Mouse (Mus musculus) hindbrain, embryonic 13.5 days (tissue): ENCODE measurements around the gene Cdc25b. TPM values are rescaled to one million over a fixed set of nuclear protein-coding genes. Genes with fewer than 3 reads are reported as not detected.

Source experiments
- ATAC-seq: fragments of 200-750 bp; cut with Nextera tagmentation; 2 replicates; pipeline ENCODE4 v1.8.0; 2017; ENCODE audit warnings: moderate TSS enrichment; ENCODE audit not compliant: low FRiP score
- H3K27ac ChIP-seq: fragments of 300-500 bp; sonication (generic); 2 replicates; pipeline ENCODE4 v1.5.1; 2015; ENCODE audit warnings: inconsistent platforms, mild to moderate bottlenecking, moderate library complexity
- H3K27me3 ChIP-seq: fragments of 300-500 bp; sonication (generic); 2 replicates; pipeline ENCODE4 v1.6.1; 2015; ENCODE audit warnings: mild to moderate bottlenecking, inconsistent platforms
- H3K36me3 ChIP-seq: fragments of 300-500 bp; sonication (generic); 2 replicates; pipeline ENCODE4 v1.6.1; 2015; ENCODE audit warnings: mild to moderate bottlenecking, inconsistent platforms
- H3K4me1 ChIP-seq: fragments of 300-500 bp; sonication (generic); replicated peaks from 2 replicates; pipeline ENCODE4 v1.6.1; 2015; ENCODE audit warnings: inconsistent platforms
- H3K4me2 ChIP-seq: fragments of 300-500 bp; sonication (generic); 2 replicates; pipeline ENCODE4 v1.6.1; 2015; ENCODE audit warnings: inconsistent platforms, mild to moderate bottlenecking, moderate library complexity
- H3K4me3 ChIP-seq: fragments of 300-500 bp; sonication (generic); 2 replicates; pipeline ENCODE4 v1.5.1; 2015; ENCODE audit warnings: mild to moderate bottlenecking, inconsistent platforms
- H3K9ac ChIP-seq: fragments of 300-500 bp; sonication (generic); 2 replicates; pipeline ENCODE4 v1.6.1; 2015; ENCODE audit warnings: mild to moderate bottlenecking, inconsistent platforms
- H3K9me3 ChIP-seq: fragments of 300-500 bp; sonication (generic); 2 replicates; pipeline ENCODE4 v1.6.1; 2016; ENCODE audit warnings: inconsistent platforms
- WGBS: fragments of 180-500 bp; shearing (Covaris S2); methylation state at CpG from one replicate; pipeline ENCODE4 v1.1.7; 2015; 5-methylcytosine and 5-hydroxymethylcytosine counted together
- polyA plus RNA-seq: library from polyadenylated mRNA; unstranded; fragments of >200 nt; fragmentation: Nextera tagmentation; extraction: Ambion mirVana; gene quantifications from 2 replicates; pipeline ENCODE4 v1.2.1, GENCODE M21; 2015

Gene Cdc25b
- polyA plus RNA-seq, 1 experiment from 2014 or later = 34.1 TPM

- Histone ChIP-seq H3K4me2 (no peak overlapping the region), H3K27ac (no peak overlapping the region), H3K36me3 (peaks cover 79% of the 10 kb centered on the region), H3K9me3 (no peaks in the 10 kb centered on the region), H3K9ac (no peak overlapping the region), H3K4me3 (no peak overlapping the region), H3K4me1 (peaks cover 6% of the 10 kb centered on the region; the same call in 1 of the 2 replicates), H3K27me3 (no peaks in the 10 kb centered on the region)
- WGBS = 92% methylated on average over 21 of the region's 21 CpGs
- ATAC-seq = no peak
Observed at GRCm38 (mm10) chr2:131146193-131147042, 40.3 kb upstream of the Cdc25b start.

GRCm38 (mm10) chr2:131147043-131147365, 39.7 kb upstream of the Cdc25b start:
- Histone ChIP-seq H3K9me3 (no peaks in the 10 kb centered on the region), H3K36me3 (peaks cover 85% of the 10 kb centered on the region), H3K27ac (no peak overlapping the region), H3K27me3 (no peaks in the 10 kb centered on the region), H3K4me1 (peaks cover 6% of the 10 kb centered on the region; the same call in 1 of the 2 replicates), H3K4me3 (no peak overlapping the region), H3K4me2 (no peak overlapping the region), H3K9ac (no peak overlapping the region)
- 95% methylated on average over 8 of the region's 8 CpGs for WGBS
- ATAC-seq = no peak

DNA sequence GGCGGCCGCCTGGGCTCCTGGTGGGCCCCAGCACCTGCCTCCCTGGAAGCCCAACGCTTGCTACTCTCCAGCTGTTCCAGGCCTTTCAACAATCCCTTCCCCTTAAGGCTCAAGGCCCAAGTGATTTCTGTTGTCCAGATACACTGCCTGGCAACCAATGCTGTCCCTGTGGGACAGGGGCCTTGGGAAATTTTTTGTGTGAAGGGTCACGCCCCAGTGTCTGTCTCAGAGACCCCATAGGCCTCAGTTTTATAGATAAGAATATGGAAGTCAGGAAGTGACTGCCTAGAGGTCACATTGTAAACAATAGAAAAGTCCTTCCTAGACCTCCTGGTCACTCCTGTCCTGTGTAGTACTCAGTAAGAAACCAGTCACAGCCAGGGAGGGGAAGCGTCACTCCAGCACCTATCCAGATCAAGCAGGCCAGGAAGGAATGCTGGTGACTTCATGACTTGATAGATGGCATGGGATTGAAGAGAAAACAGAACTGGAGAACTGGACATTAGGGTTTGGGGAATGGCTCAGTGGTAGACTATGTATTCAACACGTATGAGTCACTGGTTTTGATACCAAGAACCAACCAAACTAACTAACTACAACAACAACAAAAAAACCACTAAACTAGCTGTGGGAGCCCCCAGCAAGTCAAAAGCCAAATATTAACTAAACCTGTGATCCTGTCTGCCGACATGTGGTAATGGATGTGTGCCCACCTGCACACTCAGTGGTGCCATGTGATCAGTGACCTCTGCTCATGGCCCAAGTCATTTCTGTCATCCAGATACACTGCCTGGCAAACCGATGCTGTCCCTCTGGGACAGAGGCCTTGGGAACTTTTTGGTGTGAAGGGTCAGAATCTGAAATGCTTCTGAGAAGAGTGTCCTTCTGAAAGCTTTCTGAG, 38.1 kb upstream of the Cdc25b start:
- no peak overlapping the region for H3K4me2 ChIP-seq
- H3K4me3 ChIP-seq = no peak overlapping the region
- ATAC-seq = no peak
- WGBS = 85% methylated on average over 8 of the region's 8 CpGs
- peaks cover 97% of the 10 kb centered on the region for H3K36me3 ChIP-seq
- H3K4me1 ChIP-seq = no peaks in the 10 kb centered on the region
- H3K9me3 ChIP-seq = no peaks in the 10 kb centered on the region
- no peak overlapping the region for H3K27ac ChIP-seq
- no peaks in the 10 kb centered on the region for H3K27me3 ChIP-seq
- H3K9ac ChIP-seq = no peak overlapping the region

DNA sequence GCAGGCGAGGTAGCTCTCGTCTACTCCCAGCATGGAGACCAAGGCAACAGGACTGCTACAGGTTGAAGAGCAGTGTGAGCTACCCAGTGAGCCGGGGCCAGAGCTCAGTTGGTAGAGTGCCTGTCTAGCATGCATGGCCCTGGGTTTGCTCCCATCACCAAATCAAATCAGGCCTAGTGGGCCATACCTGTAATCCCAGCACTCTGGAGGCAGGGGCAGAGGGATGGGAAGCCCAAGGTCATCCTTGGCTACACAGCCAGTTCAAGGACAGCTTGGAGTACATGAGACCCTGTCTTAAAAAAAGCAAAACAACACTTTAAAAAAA, 37.5 kb upstream of the Cdc25b start:
- no peak for ATAC-seq

DNA sequence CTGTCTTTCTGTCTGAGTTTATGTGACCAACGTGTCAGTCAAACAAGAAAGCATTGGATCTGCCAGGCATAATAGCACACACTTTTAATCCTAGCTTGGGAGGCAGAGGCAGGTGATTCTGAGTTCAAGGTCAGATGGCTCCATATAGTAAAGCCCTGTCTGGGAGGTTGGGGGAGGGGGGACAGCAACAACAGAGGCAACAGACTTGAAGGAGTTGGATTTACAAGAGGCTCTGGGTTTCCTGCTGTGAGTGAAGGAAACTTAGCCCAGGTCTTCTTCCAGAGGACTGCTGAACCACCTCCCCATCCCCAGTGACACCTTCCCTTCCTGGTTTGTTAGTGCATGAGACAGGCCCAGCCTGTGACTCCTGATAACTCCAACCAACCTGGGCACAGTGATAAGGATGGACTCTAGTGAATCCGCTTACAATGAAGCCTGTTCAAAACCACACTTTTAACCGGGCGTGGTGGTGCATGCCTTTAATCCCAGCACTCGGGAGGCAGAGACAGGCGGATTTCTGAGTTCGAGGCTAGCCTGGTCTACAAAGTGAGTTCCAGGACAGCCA, 34.5 kb upstream of the Cdc25b start:
- H3K27me3 ChIP-seq = no peaks in the 10 kb centered on the region
- no peak overlapping the region for H3K4me2 ChIP-seq
- H3K27ac ChIP-seq = no peak overlapping the region
- peaks cover 13% of the 10 kb centered on the region for H3K4me1 ChIP-seq
- peaks cover 73% of the 10 kb centered on the region for H3K36me3 ChIP-seq
- no peak overlapping the region for H3K9ac ChIP-seq
- ATAC-seq = no peak
- WGBS = 94% methylated on average over 7 of the region's 7 CpGs
- H3K4me3 ChIP-seq = no peak overlapping the region
- no peaks in the 10 kb centered on the region for H3K9me3 ChIP-seq

More for the DNA sequence above, 37.5 kb upstream of the Cdc25b start:
- Histone ChIP-seq H3K27me3 (no peaks in the 10 kb centered on the region), H3K27ac (no peak overlapping the region), H3K4me3 (no peak overlapping the region), H3K4me2 (no peak overlapping the region), H3K36me3 (peaks cover 93% of the 10 kb centered on the region), H3K9ac (no peak overlapping the region), H3K9me3 (no peaks in the 10 kb centered on the region), H3K4me1 (no peaks in the 10 kb centered on the region)
- WGBS = 93% methylated on average over 3 of the region's 3 CpGs

DNA sequence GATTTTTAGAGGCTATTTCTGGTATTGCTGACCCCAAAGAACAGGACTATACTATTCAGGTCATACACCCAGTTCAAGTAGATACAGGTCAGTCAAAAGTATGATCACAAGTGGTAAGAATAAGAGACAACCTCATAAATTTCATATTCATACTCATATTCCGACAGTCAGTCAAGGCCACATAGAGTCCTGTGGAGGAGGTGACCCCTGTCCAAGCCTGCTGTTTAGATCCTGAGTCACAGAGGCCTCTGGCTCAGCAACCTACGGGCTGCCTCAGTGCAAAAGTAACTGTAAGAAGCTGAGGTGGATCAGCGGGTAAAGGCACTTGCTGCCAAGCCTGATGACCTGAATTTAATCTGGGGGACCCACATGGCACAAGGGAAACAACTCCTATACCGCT, 32.7 kb upstream of the Cdc25b start:
- 90% methylated on average over 4 of the region's 4 CpGs for WGBS
- no peak for ATAC-seq
- H3K36me3 ChIP-seq = peaks cover 55% of the 10 kb centered on the region
- no peak overlapping the region for H3K27ac ChIP-seq
- H3K4me2 ChIP-seq = no peak overlapping the region
- peaks cover 31% of the 10 kb centered on the region for H3K4me1 ChIP-seq
- no peak overlapping the region for H3K9ac ChIP-seq
- H3K9me3 ChIP-seq = no peaks in the 10 kb centered on the region
- no peaks in the 10 kb centered on the region for H3K27me3 ChIP-seq
- no peak overlapping the region for H3K4me3 ChIP-seq

DNA sequence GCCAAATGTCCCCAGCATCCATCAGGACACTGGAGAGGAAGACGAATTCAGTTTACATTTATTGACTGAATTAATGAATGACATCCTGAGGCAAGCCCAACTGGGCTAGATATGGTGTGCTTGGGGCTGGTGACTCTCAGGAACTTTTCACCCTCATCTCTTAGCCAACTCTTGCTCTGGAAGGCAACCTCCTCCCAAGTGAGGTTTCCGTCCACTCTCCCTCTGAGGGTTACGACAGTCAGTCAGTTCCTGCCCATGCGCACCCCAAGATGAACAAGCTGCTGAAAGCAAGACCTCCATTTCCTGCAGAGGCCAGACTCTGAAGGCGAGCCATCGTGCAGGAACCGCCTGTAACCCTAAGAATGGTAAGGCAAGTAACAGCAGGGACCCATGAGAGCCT, 29.8 kb upstream of the Cdc25b start:
- 88% methylated on average over 7 of the region's 7 CpGs for WGBS
- peaks cover 42% of the 10 kb centered on the region for H3K4me1 ChIP-seq
- H3K9me3 ChIP-seq = no peaks in the 10 kb centered on the region
- H3K4me2 ChIP-seq = no peak overlapping the region
- H3K9ac ChIP-seq = peak overlapping the region; percentile 44; the same call in 1 of the 2 replicates
- no peaks in the 10 kb centered on the region for H3K27me3 ChIP-seq
- H3K4me3 ChIP-seq = no peak overlapping the region
- peaks cover 26% of the 10 kb centered on the region for H3K36me3 ChIP-seq
- ATAC-seq = no peak
- H3K27ac ChIP-seq = no peak overlapping the region

- peak overlapping the region; percentile 94 for H3K4me2 ChIP-seq
Observed at GRCm38 (mm10) chr2:131159491-131159910, 27.2 kb upstream of the Cdc25b start.

DNA sequence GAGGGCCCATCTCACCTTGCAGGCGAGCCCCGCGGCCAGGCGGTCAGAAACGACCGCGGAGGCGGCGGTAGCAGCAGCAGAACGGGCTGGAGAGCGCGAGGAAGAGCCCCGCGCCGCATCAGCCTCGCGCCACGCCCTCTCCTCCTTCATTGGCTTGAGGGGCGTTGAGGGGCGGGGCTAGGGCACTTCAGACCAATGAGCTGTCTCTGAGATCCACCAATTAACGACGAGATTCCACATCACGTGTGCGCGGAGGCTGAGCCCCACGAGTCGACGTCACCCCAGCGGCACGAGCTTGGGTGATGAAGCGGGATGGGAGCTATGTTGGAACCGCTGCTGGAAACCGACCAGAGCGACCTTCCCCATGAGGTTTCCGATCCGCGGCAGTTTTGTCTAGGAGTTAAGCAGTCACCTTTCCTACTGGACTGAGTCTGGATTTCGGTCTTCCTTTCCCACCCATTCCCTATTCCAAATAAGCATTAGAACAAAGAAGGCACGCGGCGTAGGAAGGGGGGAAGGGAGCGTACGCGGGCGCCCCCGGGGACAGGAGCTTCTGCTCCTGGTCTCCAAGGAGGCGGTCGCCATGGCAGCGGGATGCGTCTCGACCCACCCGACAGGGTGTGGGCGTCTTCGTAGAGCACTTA, 26.7 kb upstream of the Cdc25b start, which contains the start of gene 1700037H04Rik:
Gene 1700037H04Rik (minus strand): TSS at position 144 of the 644 bp plus-strand sequence.
- peaks cover 5% of the 10 kb centered on the region; the same call in 1 of the 2 replicates for H3K9me3 ChIP-seq
- under 1% methylated on average over 54 of the region's 54 CpGs for WGBS
- H3K27ac ChIP-seq = peak within 1 kb of the TSS; percentile 97
- H3K27me3 ChIP-seq = no peaks in the 10 kb centered on the region
- ATAC-seq = peak; percentile 97
- peak within 1 kb of the TSS; percentile 94 for H3K4me2 ChIP-seq
- peak within 1 kb of the TSS; percentile 88 for H3K9ac ChIP-seq
- H3K36me3 ChIP-seq = peaks cover 6% of the 10 kb centered on the region; the same call in 1 of the 2 replicates
- peak within 1 kb of the TSS; percentile 59 for H3K4me3 ChIP-seq
- H3K4me1 ChIP-seq = peaks cover 42% of the 10 kb centered on the region

More at GRCm38 (mm10) chr2:131159491-131159910, 27.2 kb upstream of the Cdc25b start:
- ATAC-seq = peak; percentile 77
- Histone ChIP-seq H3K9me3 (0 out of 2 replicates have a peak, but pooled peaks cover under 1% of the 10 kb centered on the region), H3K27me3 (no peaks in the 10 kb centered on the region), H3K4me1 (peaks cover 42% of the 10 kb centered on the region), H3K4me3 (peak overlapping the region; percentile 59), H3K27ac (peak overlapping the region; percentile 97), H3K9ac (peak overlapping the region; percentile 88), H3K36me3 (peaks cover 10% of the 10 kb centered on the region)
- under 1% methylated on average over 18 of the region's 18 CpGs for whole genome bisulfite sequencing

DNA sequence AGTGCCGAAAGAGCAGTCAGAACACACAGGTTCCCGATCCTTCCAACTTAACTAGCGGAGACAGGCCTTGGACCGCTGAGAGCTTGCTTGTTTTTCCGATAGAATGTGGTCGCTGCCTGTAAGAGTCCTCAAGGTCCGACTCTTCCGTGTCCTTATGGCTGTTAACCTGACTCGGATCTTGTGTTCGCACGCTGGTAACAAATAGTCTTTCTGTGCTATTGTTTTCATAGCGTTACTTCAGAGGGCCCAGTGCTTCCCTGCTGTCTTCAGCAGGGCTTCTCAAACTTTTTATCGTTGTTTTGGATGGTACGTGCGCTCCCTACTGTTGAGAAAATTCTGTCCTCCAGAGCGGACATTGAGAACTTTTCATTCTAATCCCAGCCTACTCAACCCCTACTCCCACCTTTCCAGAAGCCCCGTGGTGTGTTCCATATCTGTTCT, 26.1 kb upstream of the Cdc25b start:
- Histone ChIP-seq H3K9ac (peak overlapping the region; percentile 75), H3K4me3 (peak overlapping the region; percentile 59), H3K4me1 (peaks cover 42% of the 10 kb centered on the region), H3K36me3 (0 out of 2 replicates have a peak, but pooled peaks cover under 1% of the 10 kb centered on the region), H3K27ac (peak overlapping the region; percentile 97), H3K9me3 (peaks cover 5% of the 10 kb centered on the region; the same call in 1 of the 2 replicates), H3K4me2 (peak overlapping the region; percentile 94), H3K27me3 (no peaks in the 10 kb centered on the region)
- no peak for ATAC-seq
- WGBS = under 1% methylated on average over 17 of the region's 17 CpGs

- H3K36me3 ChIP-seq = no peaks in the 10 kb centered on the region
- H3K27me3 ChIP-seq = no peaks in the 10 kb centered on the region
- ATAC-seq = no peak
- peaks cover 5% of the 10 kb centered on the region; the same call in 1 of the 2 replicates for H3K9me3 ChIP-seq
- WGBS = 75% methylated on average over 7 of the region's 7 CpGs
- no peak overlapping the region for H3K4me3 ChIP-seq
- no peak overlapping the region for H3K27ac ChIP-seq
- H3K9ac ChIP-seq = no peak overlapping the region
- H3K4me2 ChIP-seq = no peak overlapping the region
- peaks cover 12% of the 10 kb centered on the region for H3K4me1 ChIP-seq
Observed at GRCm38 (mm10) chr2:131163924-131164323, 22.8 kb upstream of the Cdc25b start.
